ENCODE assay signal across 11 mouse cellular contexts in genomic region chr19:30306379-30306778, GRCm38 (mm10).
DNase-seq lines count a peak whose midpoint lies in the region; ATAC-seq and TF ChIP-seq lines count a peak whose summit lies in the region.
"Had no signal": no experiment of that assay in that cellular context is flagged by ENCODE, and none has a peak within 500 bp of the region (broad histone marks: within the 10 kb centered on the region; RNA-seq: fewer than 3 reads in every experiment).

No protein-coding gene starts in this region.

- H3K27ac ChIP-seq in embryonic facial prominence, embryonic 14.5 days (replicated peaks; ENCODE audit: low read depth, low read length) = no peak overlapping the region
- H3K27ac ChIP-seq in embryonic facial prominence, embryonic 10.5 days (replicated peaks) = no peak overlapping the region
- no peak overlapping the region for H3K27ac ChIP-seq in layer of hippocampus, adult 2 months
- H3K27ac ChIP-seq in liver, embryonic 12.5 days = no peak overlapping the region

- H3K4me2 ChIP-seq in embryonic facial prominence, embryonic 14.5 days (ENCODE audit: low read depth, low read length) = no peak overlapping the region
- H3K4me2 ChIP-seq in liver, embryonic 12.5 days = no peak overlapping the region

- ATAC-seq in embryonic facial prominence, embryonic 14.5 days (ENCODE audit: low read depth) = no peak
- ATAC-seq in liver, embryonic 12.5 days = no peak

- TF ChIP-seq CTCF in layer of hippocampus, adult 2 months (conservative IDR thresholded peaks at IDR 0.05) = peak; percentile 13; the same call in 1 of the 2 replicates

- H3K4me3 ChIP-seq in embryonic facial prominence, embryonic 14.5 days (ENCODE audit: low read depth, low read length) = no peak overlapping the region
- H3K4me3 ChIP-seq in embryonic facial prominence, embryonic 10.5 days = no peak overlapping the region
- no peak overlapping the region for H3K4me3 ChIP-seq in layer of hippocampus, adult 2 months
- H3K4me3 ChIP-seq in liver, embryonic 12.5 days = no peak overlapping the region

- H3K27me3 ChIP-seq in embryonic facial prominence, embryonic 14.5 days (replicated peaks; ENCODE audit: control insufficient read depth, insufficient read depth, low read length) = no peaks in the 10 kb centered on the region
- no peaks in the 10 kb centered on the region for H3K27me3 ChIP-seq in embryonic facial prominence, embryonic 10.5 days (replicated peaks; ENCODE audit: low read depth, poor library complexity, severe bottlenecking)
- H3K27me3 ChIP-seq in liver, embryonic 12.5 days (replicated peaks) = no peaks in the 10 kb centered on the region

- H3K36me3 ChIP-seq in embryonic facial prominence, embryonic 14.5 days (ENCODE audit: control insufficient read depth, insufficient read depth, low read length) = no peaks in the 10 kb centered on the region
- no peaks in the 10 kb centered on the region for H3K36me3 ChIP-seq in embryonic facial prominence, embryonic 10.5 days (replicated peaks)
- no peaks in the 10 kb centered on the region for H3K36me3 ChIP-seq in liver, embryonic 12.5 days

- H3K9me3 ChIP-seq in embryonic facial prominence, embryonic 14.5 days (ENCODE audit: control insufficient read depth, low read length) = no peaks in the 10 kb centered on the region
- no peaks in the 10 kb centered on the region for H3K9me3 ChIP-seq in embryonic facial prominence, embryonic 10.5 days
- no peaks in the 10 kb centered on the region for H3K9me3 ChIP-seq in liver, embryonic 12.5 days (replicated peaks)

- peak; percentile 2 for DNase-seq in embryonic facial prominence, embryonic 14.5 days (ENCODE audit: low spot score)
- no peak for DNase-seq in embryonic facial prominence, embryonic 10.5 days (ENCODE audit: low spot score)
- peak in 1 of 2 experiments; percentile 5 for DNase-seq in layer of hippocampus, adult 2 months (ENCODE audit: low spot score in 2 of 2)
- no peak for DNase-seq in layer of hippocampus, adult 9-10 months (ENCODE audit: low spot score)
- DNase-seq in right cerebral cortex, postnatal 4 days = peak; percentile 53
- no peak for DNase-seq in right cerebral cortex, postnatal 36 days (ENCODE audit: low spot score in 2 of 2)
- no peak for DNase-seq in kidney, adult 11 months
- DNase-seq: adrenal gland, adult 2 months; liver; thymus, postnatal 14 days had no signal

- no peak overlapping the region for H3K9ac ChIP-seq in embryonic facial prominence, embryonic 14.5 days (ENCODE audit: low read depth, low read length)
- H3K9ac ChIP-seq in liver, embryonic 12.5 days = no peak overlapping the region

- H3K4me1 ChIP-seq in embryonic facial prominence, embryonic 14.5 days (ENCODE audit: control insufficient read depth, insufficient read depth, low read length) = no peaks in the 10 kb centered on the region
- peaks cover 16% of the 10 kb centered on the region for H3K4me1 ChIP-seq in embryonic facial prominence, embryonic 10.5 days
- H3K4me1 ChIP-seq in liver, embryonic 12.5 days = peaks cover 5% of the 10 kb centered on the region; the same call in 1 of the 2 replicates

- WGBS in embryonic facial prominence, embryonic 14.5 days = 69% methylated on average over 2 of the region's 2 CpGs
- 93% methylated on average over 2 of the region's 2 CpGs for WGBS in embryonic facial prominence, embryonic 10.5 days
- WGBS in liver, embryonic 12.5 days (ENCODE audit: insufficient replicate concordance) = 84% methylated on average over 2 of the region's 2 CpGs

Comparison
In these comparisons a context has a peak if more than half of its experiments do, and no peak if none do; other contexts are left out.
1. DNase-seq: peak in embryonic facial prominence, embryonic 14.5 days (single experiment) and right cerebral cortex, postnatal 4 days (single experiment); none in embryonic facial prominence, embryonic 10.5 days (single experiment), layer of hippocampus, adult 9-10 months (single experiment), right cerebral cortex, postnatal 36 days (0 of 2) and kidney, adult 11 months (single experiment).